Mouse (Mus musculus) intestine, embryonic 14.5 days (tissue): ENCODE results near the gene Prx. TPM values are rescaled to one million over a fixed set of nuclear protein-coding genes. Genes with fewer than 3 reads are reported as not detected.

Experiments used
- ATAC-seq: fragments of 200-750 bp; cut with Nextera tagmentation; replicated peaks from 2 replicates; pipeline ENCODE4 v1.8.0; 2017; ENCODE audit warnings: low read depth, moderate number of reproducible peaks, moderate TSS enrichment, moderate library complexity; ENCODE audit not compliant: low FRiP score, low TSS enrichment
- DNase-seq: peaks from one replicate; pipeline ENCODE4 v3.0.0-alpha.2; 2018; ENCODE audit warnings: low spot score
- H3K27ac ChIP-seq: fragments of 300-500 bp; sonication (generic); 2 replicates; pipeline ENCODE4 v1.5.1; 2014; ENCODE audit warnings: low read depth, mild to moderate bottlenecking, control low read depth
- H3K27me3 ChIP-seq: fragments of 300-500 bp; sonication (generic); replicated peaks from 2 replicates; pipeline ENCODE4 v1.6.1; 2014; ENCODE audit warnings: low read length, control low read depth; ENCODE audit not compliant: control insufficient read depth, insufficient read depth
- H3K36me3 ChIP-seq: fragments of 300-500 bp; sonication (generic); 2 replicates; pipeline ENCODE4 v1.6.1; 2014; ENCODE audit warnings: low read length, control low read depth; ENCODE audit not compliant: control insufficient read depth, insufficient read depth
- H3K4me1 ChIP-seq: fragments of 300-500 bp; sonication (generic); replicated peaks from 2 replicates; pipeline ENCODE4 v1.6.1; 2014; ENCODE audit warnings: low read length, control low read depth, mixed read lengths; ENCODE audit not compliant: control insufficient read depth, insufficient read depth
- H3K4me2 ChIP-seq: fragments of 300-500 bp; sonication (generic); 2 replicates; pipeline ENCODE4 v1.6.1; 2014; ENCODE audit warnings: low read length
- H3K4me3 ChIP-seq: fragments of 300-500 bp; sonication (generic); 2 replicates; pipeline ENCODE4 v1.5.1; 2014; ENCODE audit warnings: low read depth, low read length, control low read depth, mixed read lengths
- H3K9ac ChIP-seq: fragments of 300-500 bp; sonication (generic); 2 replicates; pipeline ENCODE4 v1.6.1; 2014; ENCODE audit warnings: mild to moderate bottlenecking, low read length
- H3K9me3 ChIP-seq: fragments of 300-500 bp; sonication (generic); 2 replicates; pipeline ENCODE4 v1.6.1; 2016; ENCODE audit warnings: low read length, control low read depth; ENCODE audit not compliant: control insufficient read depth
- WGBS: fragments of 180-500 bp; shearing (Covaris S2); extraction: QIAGEN DNeasy Blood & Tissue Kit; methylation state at CpG from one replicate; pipeline ENCODE4 v1.1.7; 2014; 5-methylcytosine and 5-hydroxymethylcytosine counted together
- polyA plus RNA-seq: library from polyadenylated mRNA; unstranded; fragments of >200 nt; fragmentation: Nextera tagmentation; extraction: Ambion mirVana; gene quantifications from 2 replicates; pipeline ENCODE4 v1.2.1, GENCODE M21; 2014

Gene Prx
- polyA plus RNA-seq, 1 experiment from 2014 or later = 1.6 TPM

- H3K27me3 ChIP-seq = no peaks in the 10 kb centered on the region
- H3K4me1 ChIP-seq = peaks cover 12% of the 10 kb centered on the region
- ATAC-seq = no peak
- 0 out of 2 replicates have a peak, but pooled peaks cover 4% of the 10 kb centered on the region for H3K36me3 ChIP-seq
- no peak overlapping the region for H3K4me2 ChIP-seq
- H3K4me3 ChIP-seq = no peak overlapping the region
- DNase-seq = no peak
- no peak overlapping the region for H3K9ac ChIP-seq
- H3K9me3 ChIP-seq = no peaks in the 10 kb centered on the region
- 80% methylated on average over 12 of the region's 12 CpGs for whole genome bisulfite sequencing
- H3K27ac ChIP-seq = no peak overlapping the region
These were observed 45.7 kb downstream of the Prx start for GRCm38 (mm10) chr7:27544675-27545370.

GRCm38 (mm10) chr7:27549597-27549996, 50.5 kb downstream of the Prx start:
- no peak overlapping the region for H3K27ac ChIP-seq
- H3K27me3 ChIP-seq = no peaks in the 10 kb centered on the region
- ATAC-seq = no peak
- 75% methylated on average over 6 of the region's 6 CpGs for WGBS
- H3K36me3 ChIP-seq = no peaks in the 10 kb centered on the region
- H3K9me3 ChIP-seq = no peaks in the 10 kb centered on the region
- DNase-seq = no peak
- H3K4me1 ChIP-seq = peaks cover 13% of the 10 kb centered on the region
- no peak overlapping the region for H3K9ac ChIP-seq
- no peak overlapping the region for H3K4me2 ChIP-seq
- no peak overlapping the region for H3K4me3 ChIP-seq

- H3K4me1 ChIP-seq = peaks cover 13% of the 10 kb centered on the region
- H3K27me3 ChIP-seq = no peaks in the 10 kb centered on the region
- peak overlapping the region; percentile 74; the same call in 1 of the 2 replicates for H3K4me3 ChIP-seq
- ATAC-seq (no peak), DNase-seq (no peak)
- 51% methylated on average over 5 of the region's 5 CpGs for WGBS
- peak overlapping the region; percentile 54 for H3K4me2 ChIP-seq
- H3K9ac ChIP-seq = no peak overlapping the region
- H3K9me3 ChIP-seq = no peaks in the 10 kb centered on the region
- peaks cover 10% of the 10 kb centered on the region; the same call in 1 of the 2 replicates for H3K36me3 ChIP-seq
- H3K27ac ChIP-seq = no peak overlapping the region
These were observed 52.9 kb downstream of the Prx start for GRCm38 (mm10) chr7:27552070-27552469.

GRCm38 (mm10) chr7:27552931-27553513, 53.9 kb downstream of the Prx start, which contains the start of the genes Pld3 and 2310022A10Rik:
Pld3 (minus strand) TSS chr7:27553218.
2310022A10Rik (plus strand) TSS chr7:27553233.
- H3K9ac ChIP-seq = peak within 1 kb of the TSS; percentile 64
- H3K27me3 ChIP-seq = no peaks in the 10 kb centered on the region
- peak within 1 kb of the TSS; percentile 54 for H3K4me2 ChIP-seq
- H3K4me3 ChIP-seq = peak within 1 kb of the TSS; percentile 74
- WGBS = under 1% methylated on average over 39 of the region's 41 CpGs
- ATAC-seq (peak; percentile 100), DNase-seq (peak; percentile 91)
- H3K27ac ChIP-seq = no peak within 1 kb of the TSS; the same call in 1 of the 2 replicates
- H3K36me3 ChIP-seq = peaks cover 10% of the 10 kb centered on the region; the same call in 1 of the 2 replicates
- H3K9me3 ChIP-seq = no peaks in the 10 kb centered on the region
- peaks cover 13% of the 10 kb centered on the region for H3K4me1 ChIP-seq

GRCm38 (mm10) chr7:27560291-27560887, 61.3 kb downstream of the Prx start:
- ATAC-seq (no peak), DNase-seq (no peak)
- Histone ChIP-seq H3K4me1 (peaks cover 6% of the 10 kb centered on the region; the same call in 1 of the 2 replicates), H3K4me3 (no peak overlapping the region), H3K4me2 (no peak overlapping the region), H3K36me3 (peaks cover 57% of the 10 kb centered on the region), H3K27me3 (no peaks in the 10 kb centered on the region), H3K27ac (no peak overlapping the region), H3K9me3 (no peaks in the 10 kb centered on the region), H3K9ac (0 out of 2 replicates have a peak overlapping the region, but pooled peaks have one; percentile 7)
- WGBS = 59% methylated on average over 8 of the region's 8 CpGs

- H3K27me3 ChIP-seq = no peaks in the 10 kb centered on the region
- H3K27ac ChIP-seq = no peak overlapping the region
- H3K4me1 ChIP-seq = peaks cover 6% of the 10 kb centered on the region; the same call in 1 of the 2 replicates
- 87% methylated on average over 1 of the region's 1 CpGs for WGBS
- no peak overlapping the region for H3K4me2 ChIP-seq
- H3K4me3 ChIP-seq = no peak overlapping the region
- no peaks in the 10 kb centered on the region for H3K9me3 ChIP-seq
- no peak for ATAC-seq
- H3K9ac ChIP-seq = no peak overlapping the region
- DNase-seq = no peak
- peaks cover 57% of the 10 kb centered on the region for H3K36me3 ChIP-seq
These were observed 61.9 kb downstream of the Prx start for GRCm38 (mm10) chr7:27560978-27561377.

Other genes starting within 250 kb of the Prx start
- gene Numbl, start 240.9 kb upstream of the Prx start, polyA plus RNA-seq = 9.2 and 11.0 TPM in 2 replicates
- 97.9 and 110 TPM in 2 replicates for gene Ltbp4, start 161.6 kb upstream of the Prx start, polyA plus RNA-seq
- gene Shkbp1, start 143.3 kb upstream of the Prx start, polyA plus RNA-seq = 39.8 and 40.0 TPM in 2 replicates
- 0.50 and 1.2 TPM in 2 replicates for gene Gm20479, start 141.9 kb upstream of the Prx start, polyA plus RNA-seq
- 0.34 and 0.48 TPM in 2 replicates for gene Sptbn4, start 51.6 kb upstream of the Prx start, polyA plus RNA-seq
- gene Blvrb, start 51.3 kb upstream of the Prx start, polyA plus RNA-seq = 52.3 and 54.0 TPM in 2 replicates
- gene Sertad3, start 25.6 kb upstream of the Prx start, polyA plus RNA-seq = 25.2 and 29.0 TPM in 2 replicates
- gene Sertad1, start 12.4 kb upstream of the Prx start, polyA plus RNA-seq = 33.9 and 38.4 TPM in 2 replicates
- gene Hipk4, start 23.9 kb downstream of the Prx start, polyA plus RNA-seq = 0.83 and 1.2 TPM in 2 replicates
- 58.5 and 66.6 TPM in 2 replicates for gene Pld3, start 53.9 kb downstream of the Prx start, polyA plus RNA-seq
- gene 2310022A10Rik, start 53.9 kb downstream of the Prx start, polyA plus RNA-seq = 20.8 and 23.6 TPM in 2 replicates
- 83.4 and 90.5 TPM in 2 replicates for gene Akt2, start 92.2 kb downstream of the Prx start, polyA plus RNA-seq
- gene Ttc9b, start 154.6 kb downstream of the Prx start, polyA plus RNA-seq = 3.2 and 3.3 TPM in 2 replicates
- gene Map3k10, start 175.3 kb downstream of the Prx start, polyA plus RNA-seq = 6.3 and 7.0 TPM in 2 replicates
- gene Zfp607b, start 190.0 kb downstream of the Prx start, polyA plus RNA-seq = 2.5 and 3.4 TPM in 2 replicates
- gene Zfp60, start 232.1 kb downstream of the Prx start, polyA plus RNA-seq = 28.5 and 32.2 TPM in 2 replicates